Mouse (Mus musculus): ENCODE data around the gene Lhfpl5.

Gene Lhfpl5

GRCm38 (mm10) chr17:28567541-28567940 is 7.9 kb upstream of the Lhfpl5 start:
- intact Hi-C loops (cut with DNase I), result no loop called here

- intact Hi-C loops (cut with DNase I), result no loop called here
These were observed 3.6 kb upstream of the Lhfpl5 start for GRCm38 (mm10) chr17:28571868-28572267.

- intact Hi-C loops (cut with DNase I), result no loop called here
These were observed 2.9 kb upstream of the Lhfpl5 start for GRCm38 (mm10) chr17:28572521-28572920.

- intact Hi-C loops (cut with DNase I), result no loop called here
These were observed 2.5 kb upstream of the Lhfpl5 start for GRCm38 (mm10) chr17:28572941-28573340.

- intact Hi-C loops (cut with DNase I), result no loop called here
These were observed 5.0 kb downstream of the Lhfpl5 start for GRCm38 (mm10) chr17:28580396-28580795.

GRCm38 (mm10) chr17:28581056-28581455 is 5.6 kb downstream of the Lhfpl5 start:
- intact Hi-C loops (cut with DNase I), result no loop called here

- intact Hi-C loops (cut with DNase I), result no loop called here
These were observed 11.1 kb downstream of the Lhfpl5 start for GRCm38 (mm10) chr17:28586509-28586908.

- intact Hi-C loops (cut with DNase I), result no loop called here
These were observed 13.2 kb downstream of the Lhfpl5 start for GRCm38 (mm10) chr17:28588591-28588990.

GRCm38 (mm10) chr17:28590596-28590995 is 15.2 kb downstream of the Lhfpl5 start:
- intact Hi-C loops (cut with DNase I), result no loop called here

GRCm38 (mm10) chr17:28591476-28591875 is 16.0 kb downstream of the Lhfpl5 start:
- intact Hi-C loops (cut with DNase I), result no loop called here

GRCm38 (mm10) chr17:28592998-28593397 is 17.6 kb downstream of the Lhfpl5 start:
- intact Hi-C loops (cut with DNase I), result no loop called here

- intact Hi-C loops (cut with DNase I), result no loop called here
These were observed 18.5 kb downstream of the Lhfpl5 start for GRCm38 (mm10) chr17:28593965-28594364.

- intact Hi-C loops (cut with DNase I), result no loop called here
These were observed 25.3 kb downstream of the Lhfpl5 start for GRCm38 (mm10) chr17:28600780-28601179.

- intact Hi-C loops (cut with DNase I), result no loop called here
These were observed 26.3 kb downstream of the Lhfpl5 start for GRCm38 (mm10) chr17:28601557-28602250.

GRCm38 (mm10) chr17:28609543-28609942 is 34.1 kb downstream of the Lhfpl5 start:
- intact Hi-C loops (cut with DNase I), result no loop called here

GRCm38 (mm10) chr17:28612603-28613002 is 37.2 kb downstream of the Lhfpl5 start:
- intact Hi-C loops (cut with DNase I), result no loop called here

- intact Hi-C loops (cut with DNase I), result no loop called here
These were observed 37.7 kb downstream of the Lhfpl5 start for GRCm38 (mm10) chr17:28613096-28613495.

- intact Hi-C loops (cut with DNase I), result no loop called here
These were observed 39.9 kb downstream of the Lhfpl5 start for GRCm38 (mm10) chr17:28615332-28615731.

GRCm38 (mm10) chr17:28617636-28618035 is 42.2 kb downstream of the Lhfpl5 start:
- intact Hi-C loops (cut with DNase I), result no loop called here

GRCm38 (mm10) chr17:28618124-28618523 is 42.7 kb downstream of the Lhfpl5 start:
- intact Hi-C loops (cut with DNase I), result no loop called here

- intact Hi-C loops (cut with DNase I), result no loop called here
These were observed 43.3 kb downstream of the Lhfpl5 start for GRCm38 (mm10) chr17:28618775-28619174.

GRCm38 (mm10) chr17:28621381-28622299 is 46.2 kb downstream of the Lhfpl5 start:
- intact Hi-C loops (cut with DNase I), result no loop called here

Data from adrenal gland (tissue).